Mouse (Mus musculus) kidney, postnatal 14 days (tissue): ENCODE data around the gene Tssk2.

Source experiments
- DNase-seq: peaks from one replicate; pipeline ENCODE4 v3.0.0; 2022; ENCODE audit warnings: mixed read lengths

Tssk2 gene

GRCm38 (mm10) chr16:17949421-17949877, 51.0 kb downstream of the Tssk2 start:
- no peak for DNase-seq
